Mouse (Mus musculus) stomach, embryonic 16.5 days (tissue): ENCODE results near the gene Scn9a. TPM values are rescaled to one million over a fixed set of nuclear protein-coding genes. Genes with fewer than 3 reads are reported as not detected.

Experiments used
- polyA plus RNA-seq: library from polyadenylated mRNA; unstranded; fragments of >200 nt; fragmentation: Nextera tagmentation; extraction: Ambion mirVana; gene quantifications from 2 replicates; pipeline ENCODE4 v1.2.1, GENCODE M21; 2015

Gene Scn9a
- polyA plus RNA-seq, 1 experiment from 2014 or later, result 1.1 TPM

Other genes starting within 250 kb of the Scn9a start
- 0.18 and 0.30 TPM in 2 replicates for gene Scn1a, start 194.1 kb downstream of the Scn9a start, polyA plus RNA-seq
- gene Scn7a, start 150.0 kb upstream of the Scn9a start, polyA plus RNA-seq, result 0.39 and 0.67 TPM in 2 replicates